Mouse (Mus musculus) liver, embryonic 11.5 days (tissue): ENCODE measurements around the gene Unc93a2. TPM values are rescaled to one million over a fixed set of nuclear protein-coding genes. Genes with fewer than 3 reads are reported as not detected.
A peak's percentile ranks its signal among the peaks of the same experiment; 100 is the strongest.
"Not testable (repeated sequence)": the region's sequence is repeated elsewhere in the genome, so short reads cannot be mapped to it uniquely, and the experiment has no call there.

ENCODE experiments used
- ATAC-seq: fragments of 200-750 bp; cut with Nextera tagmentation; replicated peaks from 2 replicates; pipeline ENCODE4 v1.8.0; 2017; ENCODE audit warnings: moderate number of reproducible peaks, mild to moderate bottlenecking, moderate TSS enrichment, moderate library complexity; ENCODE audit not compliant: low FRiP score
- DNase-seq: peaks from one replicate; pipeline ENCODE4 v3.0.0-alpha.2; 2017; ENCODE audit warnings: low spot score
- H3K27ac ChIP-seq: fragments of 300-500 bp; sonication (generic); 2 replicates; pipeline ENCODE4 v1.5.1; 2014; ENCODE audit warnings: mild to moderate bottlenecking, low read depth, low read length, control low read depth
- H3K27me3 ChIP-seq: fragments of 300-500 bp; sonication (generic); replicated peaks from 2 replicates; pipeline ENCODE4 v1.6.1; 2014; ENCODE audit warnings: low read length, mixed read lengths; ENCODE audit not compliant: control insufficient read depth, insufficient read depth
- H3K36me3 ChIP-seq: fragments of 300-500 bp; sonication (generic); 2 replicates; pipeline ENCODE4 v1.6.1; 2014; ENCODE audit warnings: mild to moderate bottlenecking, low read length, moderate library complexity, mixed read lengths; ENCODE audit not compliant: control insufficient read depth, insufficient read depth
- H3K4me1 ChIP-seq: fragments of 300-500 bp; sonication (generic); replicated peaks from 2 replicates; pipeline ENCODE4 v1.6.1; 2014; ENCODE audit warnings: low read length, mixed read lengths; ENCODE audit not compliant: control insufficient read depth, insufficient read depth
- H3K4me2 ChIP-seq: fragments of 300-500 bp; sonication (generic); 2 replicates; pipeline ENCODE4 v1.6.1; 2014; ENCODE audit warnings: mild to moderate bottlenecking, control low read depth, moderate library complexity
- H3K4me3 ChIP-seq: fragments of 300-500 bp; sonication (generic); 2 replicates; pipeline ENCODE4 v1.5.1; 2014; ENCODE audit warnings: low read depth, low read length, control low read depth
- H3K9ac ChIP-seq: fragments of 300-500 bp; sonication (generic); 2 replicates; pipeline ENCODE4 v1.6.1; 2014; ENCODE audit warnings: low read depth, low read length, control low read depth
- H3K9me3 ChIP-seq: fragments of 300-500 bp; sonication (generic); 2 replicates; pipeline ENCODE4 v1.6.1; 2016; ENCODE audit warnings: low read length, inconsistent platforms, mixed read lengths; ENCODE audit not compliant: control insufficient read depth
- WGBS: fragments of 180-500 bp; shearing (Covaris S2); extraction: QIAGEN DNeasy Blood & Tissue Kit; methylation state at CpG from one replicate; pipeline ENCODE4 v1.1.7; 2014; 5-methylcytosine and 5-hydroxymethylcytosine counted together
- polyA plus RNA-seq: library from polyadenylated mRNA; unstranded; fragments of >200 nt; fragmentation: Nextera tagmentation; extraction: Ambion mirVana; gene quantifications from 2 replicates; pipeline ENCODE4 v1.2.1, GENCODE M21; 2014

The Unc93a2 gene
- polyA plus RNA-seq, result not detected in 2 replicates

DNA sequence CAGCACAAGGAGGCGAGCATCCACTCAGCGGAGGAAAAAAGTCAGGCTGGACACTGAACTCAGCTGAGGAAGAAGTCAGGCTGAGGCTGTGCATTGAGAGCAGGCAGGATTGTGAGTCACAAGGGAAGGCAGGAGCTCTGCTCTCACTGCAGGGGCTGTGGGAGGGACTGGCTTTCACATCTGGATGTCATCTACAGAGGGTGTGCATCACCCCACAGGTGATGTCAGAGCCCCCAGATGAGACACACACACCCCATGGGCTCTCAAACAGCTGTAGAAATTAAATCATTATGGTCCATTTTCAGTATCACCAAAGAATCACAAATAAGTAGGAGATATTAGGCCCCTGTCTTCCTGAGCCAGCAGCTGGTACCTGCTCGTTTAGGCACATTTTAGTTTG, at the start of gene Unc93a2:
Unc93a2 (minus strand) TSS at position 101 of the 400 bp plus-strand sequence.
- 66% methylated on average over 3 of the region's 3 CpGs for WGBS
- not testable (repeated sequence) for H3K4me1 ChIP-seq

DNA sequence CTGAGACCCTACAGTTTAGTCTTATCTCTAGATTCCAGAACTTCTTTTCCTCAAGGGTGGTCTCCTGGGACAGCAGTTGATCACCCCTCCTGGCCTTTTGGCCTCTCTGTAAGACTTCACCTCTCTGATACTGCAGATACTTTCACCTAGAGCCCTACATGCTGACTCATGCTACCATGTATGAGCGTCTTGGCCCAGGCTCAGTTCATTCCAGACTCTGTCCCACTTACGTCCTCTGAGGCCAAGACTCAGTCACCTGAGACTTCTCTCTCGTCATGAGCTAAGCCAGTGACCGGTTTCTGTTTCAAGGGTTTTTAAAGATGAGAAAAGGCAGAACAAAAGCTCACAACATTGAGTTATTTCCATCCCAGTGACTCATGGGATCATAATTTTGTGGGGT, 48.9 kb upstream of the Unc93a2 start:
- ATAC-seq, DNase-seq, H3K36me3 ChIP-seq, H3K27me3 ChIP-seq, H3K4me3 ChIP-seq, H3K4me2 ChIP-seq, H3K9ac ChIP-seq, H3K4me1 ChIP-seq, H3K27ac ChIP-seq, H3K9me3 ChIP-seq: not testable (repeated sequence)
- 77% methylated on average over 4 of the region's 4 CpGs for WGBS

More for the DNA sequence above, at the start of gene Unc93a2:
- not testable (repeated sequence) for H3K36me3 ChIP-seq, H3K9ac ChIP-seq, H3K4me3 ChIP-seq, H3K9me3 ChIP-seq, ATAC-seq, H3K4me2 ChIP-seq, DNase-seq, H3K27ac ChIP-seq, H3K27me3 ChIP-seq

DNA sequence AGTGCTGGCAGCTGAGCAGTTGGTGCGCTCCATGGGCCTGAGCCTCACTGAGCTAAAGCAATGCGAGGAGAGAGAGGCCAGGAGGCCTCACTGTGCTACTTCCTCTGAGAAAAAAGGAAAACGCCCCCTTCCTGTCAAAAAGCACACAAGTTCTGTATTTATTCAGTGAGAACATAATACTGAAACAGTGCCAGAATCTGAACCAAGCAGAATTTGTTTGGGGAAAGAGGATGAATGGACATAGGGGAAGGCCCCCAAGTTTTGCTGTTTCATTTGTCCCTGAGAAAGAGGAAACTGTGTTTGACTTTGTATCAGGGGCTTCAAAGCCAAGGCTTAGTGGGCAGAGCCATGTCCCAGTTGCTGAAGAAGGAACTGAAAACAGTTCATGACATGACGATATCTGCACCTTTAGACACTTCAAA, 45.0 kb upstream of the Unc93a2 start:
- not testable (repeated sequence) for H3K36me3 ChIP-seq, DNase-seq, H3K27me3 ChIP-seq, H3K4me3 ChIP-seq, H3K4me2 ChIP-seq, H3K9ac ChIP-seq, H3K4me1 ChIP-seq, H3K27ac ChIP-seq, H3K9me3 ChIP-seq, ATAC-seq
- 61% methylated on average over 4 of the region's 4 CpGs for WGBS

- H3K36me3 ChIP-seq, DNase-seq, H3K4me2 ChIP-seq, H3K4me1 ChIP-seq, H3K9me3 ChIP-seq, H3K27ac ChIP-seq, H3K9ac ChIP-seq, H3K27me3 ChIP-seq, H3K4me3 ChIP-seq: not testable (repeated sequence)
- ATAC-seq, result peak; percentile 51
- WGBS, result 0% methylated on average over 2 of the region's 3 CpGs
Observed at GRCm38 (mm10) chr17:7420191-7420973, 35.1 kb upstream of the Unc93a2 start.

- not testable (repeated sequence) for H3K4me1 ChIP-seq, H3K4me2 ChIP-seq, ATAC-seq, H3K4me3 ChIP-seq, H3K27me3 ChIP-seq, H3K9ac ChIP-seq, DNase-seq, H3K9me3 ChIP-seq, H3K36me3 ChIP-seq, H3K27ac ChIP-seq
- WGBS, result 74% methylated on average over 7 of the region's 9 CpGs
Observed at GRCm38 (mm10) chr17:7414601-7415310, 29.5 kb upstream of the Unc93a2 start.

- H3K4me1 ChIP-seq, H3K27me3 ChIP-seq, H3K9ac ChIP-seq, H3K9me3 ChIP-seq, ATAC-seq, H3K4me2 ChIP-seq, DNase-seq, H3K36me3 ChIP-seq, H3K27ac ChIP-seq, H3K4me3 ChIP-seq: not testable (repeated sequence)
- WGBS, result 65% methylated on average over 8 of the region's 8 CpGs
Observed at GRCm38 (mm10) chr17:7413336-7413735, 28.1 kb upstream of the Unc93a2 start.

DNA sequence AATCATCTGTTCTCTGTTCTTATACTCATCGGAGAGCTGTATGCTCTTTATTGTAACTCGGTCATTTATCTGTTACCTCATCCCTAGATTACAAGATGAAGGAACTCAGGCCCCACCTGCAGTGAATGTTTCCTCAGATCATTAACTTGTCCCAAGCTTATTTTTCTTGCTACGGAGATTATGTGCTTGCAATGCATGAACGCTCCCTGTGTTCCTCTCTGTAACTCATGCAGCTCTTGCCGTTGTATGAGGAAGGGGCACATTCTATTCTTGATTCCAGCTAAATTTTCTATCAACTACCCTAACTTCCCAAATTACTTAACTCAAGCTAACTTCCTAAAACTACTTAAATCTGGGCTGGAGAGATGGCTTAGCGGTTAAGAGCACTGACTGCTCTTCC, 14.5 kb upstream of the Unc93a2 start:
- not testable (repeated sequence) for DNase-seq

DNA sequence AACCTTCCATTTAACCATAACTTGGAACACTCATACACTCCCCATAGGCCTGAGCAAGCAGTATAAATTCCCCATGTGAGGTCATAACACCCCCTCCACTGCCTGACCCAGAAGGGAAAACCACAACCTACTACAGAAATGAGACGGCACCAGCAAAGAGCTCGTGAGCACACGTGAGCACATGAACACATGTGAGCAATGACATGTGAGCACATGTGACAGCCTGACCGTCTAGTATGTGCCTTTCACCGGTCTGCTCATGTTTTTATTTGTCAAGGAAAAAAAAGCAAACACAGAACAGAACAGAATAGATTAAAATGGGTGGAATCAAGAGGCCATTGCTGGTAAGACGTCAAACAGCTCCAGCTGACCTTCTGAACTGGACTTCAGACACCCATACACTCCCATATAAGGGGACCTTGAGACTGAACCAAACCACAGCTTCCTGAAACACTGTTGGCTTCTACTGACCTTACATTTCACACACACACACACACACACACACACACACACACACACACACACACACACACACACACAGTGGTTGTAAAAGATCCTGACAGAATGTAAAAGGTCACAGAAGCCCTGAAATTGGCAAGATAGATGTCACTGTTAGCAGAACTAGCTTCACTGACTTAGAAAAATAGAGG, 13.1 kb upstream of the Unc93a2 start:
- WGBS, result 62% methylated on average over 6 of the region's 6 CpGs
- not testable (repeated sequence) for DNase-seq, H3K9ac ChIP-seq

More for the DNA sequence above, 14.5 kb upstream of the Unc93a2 start:
- H3K9ac ChIP-seq, ATAC-seq, H3K9me3 ChIP-seq, H3K36me3 ChIP-seq, H3K27ac ChIP-seq, H3K4me1 ChIP-seq, H3K4me2 ChIP-seq, H3K4me3 ChIP-seq, H3K27me3 ChIP-seq: not testable (repeated sequence)
- 85% methylated on average over 6 of the region's 6 CpGs for WGBS

More for the DNA sequence above, 13.1 kb upstream of the Unc93a2 start:
- not testable (repeated sequence) for H3K4me1 ChIP-seq, H3K4me3 ChIP-seq, H3K36me3 ChIP-seq, H3K4me2 ChIP-seq, ATAC-seq, H3K27me3 ChIP-seq, H3K27ac ChIP-seq, H3K9me3 ChIP-seq
